Mouse (Mus musculus): ENCODE data around the gene Prickle3. TPM values are rescaled to one million over a fixed set of nuclear protein-coding genes. Genes with fewer than 3 reads are reported as not detected.

The Prickle3 gene
- polyA plus RNA-seq, 1 experiment from 2014 or later: 5.2 TPM

DNA sequence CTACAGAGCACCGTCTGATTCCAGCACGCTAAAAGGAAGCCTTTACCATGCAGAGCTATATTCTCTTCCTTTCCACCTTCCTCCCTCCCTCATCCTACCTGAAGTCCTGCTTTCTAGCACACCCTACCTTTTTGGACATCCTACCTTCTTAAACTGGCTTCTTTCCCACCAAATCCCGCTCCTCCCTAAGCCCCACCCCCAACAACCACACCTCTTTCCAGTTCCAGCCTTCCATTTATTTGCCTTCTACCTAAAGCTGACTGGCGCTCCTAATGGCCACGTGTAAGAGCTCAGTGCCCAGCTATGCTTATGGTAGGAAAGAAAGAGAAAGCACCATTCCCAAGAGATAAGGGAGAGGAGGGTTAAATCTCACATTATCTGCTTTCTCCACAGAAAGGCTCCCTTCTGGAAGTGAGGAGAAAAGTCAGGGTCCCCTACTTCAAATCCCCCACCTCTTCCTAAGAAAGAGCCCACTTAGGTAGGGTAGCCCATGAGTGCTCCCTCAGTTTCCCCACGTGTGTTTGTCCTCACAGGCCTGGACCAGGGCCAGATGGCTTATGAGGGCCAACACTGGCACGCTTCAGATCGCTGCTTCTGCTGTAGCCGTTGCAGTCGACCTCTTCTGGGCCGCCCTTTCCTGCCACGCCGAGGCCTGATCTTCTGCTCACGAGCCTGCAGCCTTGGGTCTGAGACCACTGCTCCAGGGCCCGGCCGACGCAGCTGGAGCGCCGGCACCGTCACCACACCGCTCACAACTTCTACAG lies 8.9 kb downstream of the Prickle3 start:
- no peaks in the 10 kb centered on the region for H3K9me3 ChIP-seq (replicated peaks; ENCODE audit: control insufficient read depth, low read length)
- H3K27me3 ChIP-seq (ENCODE audit: control insufficient read depth, insufficient read depth, low read length): no peaks in the 10 kb centered on the region
- H3K4me2 ChIP-seq: no peak overlapping the region
- H3K4me3 ChIP-seq (ENCODE audit: low read depth, low read length): no peak overlapping the region
- H3K27ac ChIP-seq (ENCODE audit: low read depth, low read length): no peak overlapping the region
- no peaks in the 10 kb centered on the region for H3K4me1 ChIP-seq (ENCODE audit: control insufficient read depth, insufficient read depth, low read length)
- 68% methylated on average over 21 of the region's 21 CpGs for WGBS (ENCODE audit: insufficient replicate concordance)
- H3K9ac ChIP-seq (ENCODE audit: low read depth, low read length): no peak overlapping the region
- H3K36me3 ChIP-seq (ENCODE audit: control insufficient read depth, insufficient read depth, low read length): no peaks in the 10 kb centered on the region
- ATAC-seq (replicated peaks; ENCODE audit: insufficient number of reproducible peaks, low FRiP score, low TSS enrichment): no peak

DNA sequence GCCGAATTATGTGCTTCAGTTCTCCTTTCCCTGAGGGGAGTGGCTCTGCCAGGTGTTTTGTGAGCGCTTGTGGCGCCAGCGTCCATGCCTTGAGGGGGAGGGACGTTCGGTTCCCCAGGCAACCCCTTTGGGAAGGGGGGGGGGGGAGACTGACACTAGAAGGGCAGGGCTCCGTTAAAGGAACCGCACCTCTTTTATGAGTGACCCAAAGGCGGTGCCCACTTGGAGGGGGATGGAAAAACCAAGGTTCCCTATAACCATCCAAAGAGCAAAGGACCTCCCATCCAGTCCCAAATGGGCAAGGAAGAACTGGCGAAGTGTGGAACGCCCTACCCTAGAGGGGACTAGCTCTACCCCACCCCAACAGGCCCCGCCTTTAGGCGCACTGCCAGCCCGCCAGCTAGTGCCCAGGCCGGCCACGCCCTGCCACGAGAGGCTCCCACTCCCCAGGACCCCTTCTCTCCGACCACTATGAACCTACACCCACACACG lies 13.4 kb downstream of the Prickle3 start:
- H3K4me1 ChIP-seq (ENCODE audit: control insufficient read depth, insufficient read depth, low read length): peaks cover 5% of the 10 kb centered on the region; the same call in 1 of the 2 replicates
- ATAC-seq (replicated peaks; ENCODE audit: insufficient number of reproducible peaks, low FRiP score, low TSS enrichment): peak; percentile 70
- H3K4me3 ChIP-seq (ENCODE audit: low read depth, low read length): peak overlapping the region; percentile 61
- no peaks in the 10 kb centered on the region for H3K9me3 ChIP-seq (replicated peaks; ENCODE audit: control insufficient read depth, low read length)
- H3K27ac ChIP-seq (ENCODE audit: low read depth, low read length): peak overlapping the region; percentile 64; the same call in 1 of the 2 replicates
- WGBS (ENCODE audit: insufficient replicate concordance): 19% methylated on average over 19 of the region's 19 CpGs
- H3K36me3 ChIP-seq (ENCODE audit: control insufficient read depth, insufficient read depth, low read length): no peaks in the 10 kb centered on the region
- peak overlapping the region; percentile 59 for H3K4me2 ChIP-seq
- peak overlapping the region; percentile 72 for H3K9ac ChIP-seq (ENCODE audit: low read depth, low read length)
- H3K27me3 ChIP-seq (ENCODE audit: control insufficient read depth, insufficient read depth, low read length): no peaks in the 10 kb centered on the region

DNA sequence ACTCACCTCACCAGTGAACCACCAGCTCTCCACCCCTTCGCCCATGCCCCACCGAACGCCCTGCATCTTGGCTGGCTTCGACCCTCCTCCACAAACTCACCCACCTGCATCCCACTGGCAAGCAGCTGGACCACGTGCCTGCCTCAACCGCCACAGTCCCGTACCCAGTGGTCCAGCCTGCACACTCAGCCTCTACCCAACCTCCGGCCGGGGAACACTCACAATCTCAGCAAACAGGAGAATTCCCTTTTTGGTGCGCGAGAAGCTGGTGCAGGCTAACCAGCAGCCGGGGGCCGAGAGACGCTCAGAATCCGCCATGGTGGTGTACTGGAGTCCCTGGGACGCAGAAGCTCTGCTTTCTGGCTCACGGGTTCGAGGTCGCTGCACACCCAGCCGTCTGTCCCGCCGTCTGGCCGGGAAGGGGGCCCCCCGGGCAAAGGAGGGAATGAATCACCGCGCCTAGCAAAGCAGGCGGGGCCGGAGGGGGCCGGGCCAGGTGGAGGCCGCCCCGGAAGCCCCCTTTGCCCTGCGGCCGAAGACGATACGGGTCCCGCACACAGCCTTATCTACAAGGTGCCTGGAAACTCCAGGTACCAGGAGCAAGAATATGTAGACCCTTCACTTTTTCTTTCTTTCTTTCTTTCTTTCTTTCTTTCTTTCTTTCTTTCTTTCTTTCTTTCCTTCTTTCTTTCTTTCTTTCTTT lies 14.0 kb downstream of the Prickle3 start, which contains the start of gene Plp2:
Plp2 (minus strand) TSS at position 470 of the 703 bp plus-strand sequence.
- Histone ChIP-seq H3K4me3 (ENCODE audit: low read depth, low read length) (peak within 1 kb of the TSS; percentile 61), H3K36me3 (ENCODE audit: control insufficient read depth, insufficient read depth, low read length) (no peaks in the 10 kb centered on the region), H3K4me2 (peak within 1 kb of the TSS; percentile 59), H3K27me3 (ENCODE audit: control insufficient read depth, insufficient read depth, low read length) (no peaks in the 10 kb centered on the region), H3K9me3 (replicated peaks; ENCODE audit: control insufficient read depth, low read length) (no peaks in the 10 kb centered on the region), H3K4me1 (ENCODE audit: control insufficient read depth, insufficient read depth, low read length) (peaks cover 5% of the 10 kb centered on the region; the same call in 1 of the 2 replicates), H3K27ac (ENCODE audit: low read depth, low read length) (peak within 1 kb of the TSS; percentile 64; the same call in 1 of the 2 replicates), H3K9ac (ENCODE audit: low read depth, low read length) (peak within 1 kb of the TSS; percentile 72)
- WGBS (ENCODE audit: insufficient replicate concordance): 18% methylated on average over 36 of the region's 36 CpGs
- no peak; the same call in 1 of the 2 replicates for ATAC-seq (replicated peaks; ENCODE audit: insufficient number of reproducible peaks, low FRiP score, low TSS enrichment)

GRCm38 (mm10) chrX:7672739-7673138 lies 15.7 kb downstream of the Prickle3 start:
- no peak overlapping the region for H3K27ac ChIP-seq (ENCODE audit: low read depth, low read length)
- WGBS (ENCODE audit: insufficient replicate concordance): 37% methylated on average over 6 of the region's 6 CpGs
- no peak for ATAC-seq (replicated peaks; ENCODE audit: insufficient number of reproducible peaks, low FRiP score, low TSS enrichment)
- peaks cover 5% of the 10 kb centered on the region; the same call in 1 of the 2 replicates for H3K4me1 ChIP-seq (ENCODE audit: control insufficient read depth, insufficient read depth, low read length)
- no peaks in the 10 kb centered on the region for H3K36me3 ChIP-seq (ENCODE audit: control insufficient read depth, insufficient read depth, low read length)
- no peaks in the 10 kb centered on the region for H3K9me3 ChIP-seq (replicated peaks; ENCODE audit: control insufficient read depth, low read length)
- H3K9ac ChIP-seq (ENCODE audit: low read depth, low read length): no peak overlapping the region
- no peak overlapping the region for H3K4me3 ChIP-seq (ENCODE audit: low read depth, low read length)
- no peak overlapping the region for H3K4me2 ChIP-seq
- H3K27me3 ChIP-seq (ENCODE audit: control insufficient read depth, insufficient read depth, low read length): no peaks in the 10 kb centered on the region

- peaks cover 5% of the 10 kb centered on the region; the same call in 1 of the 2 replicates for H3K4me1 ChIP-seq (ENCODE audit: control insufficient read depth, insufficient read depth, low read length)
- WGBS (ENCODE audit: insufficient replicate concordance): 14% methylated on average over 12 of the region's 12 CpGs
- no peak overlapping the region for H3K9ac ChIP-seq (ENCODE audit: low read depth, low read length)
- ATAC-seq (replicated peaks; ENCODE audit: insufficient number of reproducible peaks, low FRiP score, low TSS enrichment): no peak
- no peak overlapping the region for H3K27ac ChIP-seq (ENCODE audit: low read depth, low read length)
- H3K4me2 ChIP-seq: peak overlapping the region; percentile 65
- H3K9me3 ChIP-seq (replicated peaks; ENCODE audit: control insufficient read depth, low read length): no peaks in the 10 kb centered on the region
- peak overlapping the region; percentile 36 for H3K4me3 ChIP-seq (ENCODE audit: low read depth, low read length)
- no peaks in the 10 kb centered on the region for H3K27me3 ChIP-seq (ENCODE audit: control insufficient read depth, insufficient read depth, low read length)
- H3K36me3 ChIP-seq (ENCODE audit: control insufficient read depth, insufficient read depth, low read length): no peaks in the 10 kb centered on the region
Observed at GRCm38 (mm10) chrX:7673578-7674281, 16.7 kb downstream of the Prickle3 start.

GRCm38 (mm10) chrX:7674284-7675000 lies 17.4 kb downstream of the Prickle3 start:
- no peak; the same call in 1 of the 2 replicates for ATAC-seq (replicated peaks; ENCODE audit: insufficient number of reproducible peaks, low FRiP score, low TSS enrichment)
- H3K36me3 ChIP-seq (ENCODE audit: control insufficient read depth, insufficient read depth, low read length): no peaks in the 10 kb centered on the region
- peak overlapping the region; percentile 6; the same call in 1 of the 2 replicates for H3K27ac ChIP-seq (ENCODE audit: low read depth, low read length)
- H3K9ac ChIP-seq (ENCODE audit: low read depth, low read length): peak overlapping the region; percentile 52; the same call in 1 of the 2 replicates
- H3K4me2 ChIP-seq: peak overlapping the region; percentile 65
- H3K4me3 ChIP-seq (ENCODE audit: low read depth, low read length): peak overlapping the region; percentile 36
- WGBS (ENCODE audit: insufficient replicate concordance): 24% methylated on average over 28 of the region's 28 CpGs
- H3K9me3 ChIP-seq (replicated peaks; ENCODE audit: control insufficient read depth, low read length): no peaks in the 10 kb centered on the region
- H3K4me1 ChIP-seq (ENCODE audit: control insufficient read depth, insufficient read depth, low read length): peaks cover 5% of the 10 kb centered on the region; the same call in 1 of the 2 replicates
- no peaks in the 10 kb centered on the region for H3K27me3 ChIP-seq (ENCODE audit: control insufficient read depth, insufficient read depth, low read length)

GRCm38 (mm10) chrX:7675001-7675380 lies 17.9 kb downstream of the Prickle3 start:
- Histone ChIP-seq H3K9ac (ENCODE audit: low read depth, low read length) (peak overlapping the region; percentile 52; the same call in 1 of the 2 replicates), H3K4me1 (ENCODE audit: control insufficient read depth, insufficient read depth, low read length) (peaks cover 5% of the 10 kb centered on the region; the same call in 1 of the 2 replicates), H3K27ac (ENCODE audit: low read depth, low read length) (peak overlapping the region; percentile 6; the same call in 1 of the 2 replicates), H3K4me2 (peak overlapping the region; percentile 65), H3K4me3 (ENCODE audit: low read depth, low read length) (peak overlapping the region; percentile 36), H3K36me3 (ENCODE audit: control insufficient read depth, insufficient read depth, low read length) (no peaks in the 10 kb centered on the region), H3K9me3 (replicated peaks; ENCODE audit: control insufficient read depth, low read length) (no peaks in the 10 kb centered on the region), H3K27me3 (ENCODE audit: control insufficient read depth, insufficient read depth, low read length) (no peaks in the 10 kb centered on the region)
- ATAC-seq (replicated peaks; ENCODE audit: insufficient number of reproducible peaks, low FRiP score, low TSS enrichment): no peak
- WGBS (ENCODE audit: insufficient replicate concordance): 34% methylated on average over 10 of the region's 10 CpGs

All from heart, embryonic 11.5 days (tissue).